Mouse (Mus musculus): ENCODE measurements around the gene Sdf2l1. TPM values are rescaled to one million over a fixed set of nuclear protein-coding genes. Genes with fewer than 3 reads are reported as not detected.
A peak's percentile ranks its signal among the peaks of the same experiment; 100 is the strongest.
"Not testable (repeated sequence)": the region's sequence is repeated elsewhere in the genome, so short reads cannot be mapped to it uniquely, and the experiment has no call there.

Gene Sdf2l1
- polyA plus RNA-seq (2015; fragmentation: Nextera tagmentation; extraction: Ambion mirVana) = 94.1 and 94.2 TPM in 2 replicates

GRCm38 (mm10) chr16:17132089-17132905 is at the start of gene Sdf2l1:
Gene Sdf2l1, minus strand, starts transcription at chr16:17132383.
- Histone ChIP-seq H3K27me3 (no peaks in the 10 kb centered on the region), H3K4me2 (peak within 1 kb of the TSS; percentile 98), H3K27ac (peak within 1 kb of the TSS; percentile 64), H3K36me3 (no peaks in the 10 kb centered on the region), H3K9ac (peak within 1 kb of the TSS; percentile 71), H3K4me3 (replicated peaks) (peak within 1 kb of the TSS; percentile 67), H3K9me3 (replicated peaks) (no peaks in the 10 kb centered on the region), H3K4me1 (peaks cover 20% of the 10 kb centered on the region)
- under 1% methylated on average over 47 of the region's 47 CpGs for WGBS
- peak; percentile 99 for ATAC-seq (replicated peaks; ENCODE audit: low FRiP score)

- 86% methylated on average over 4 of the region's 4 CpGs for WGBS
- no peak overlapping the region for H3K27ac ChIP-seq
- peaks cover 36% of the 10 kb centered on the region for H3K36me3 ChIP-seq
- H3K9me3 ChIP-seq (replicated peaks) = no peaks in the 10 kb centered on the region
- H3K4me2 ChIP-seq = no peak overlapping the region
- ATAC-seq (replicated peaks; ENCODE audit: low FRiP score) = no peak
- no peak overlapping the region for H3K9ac ChIP-seq
- no peaks in the 10 kb centered on the region for H3K27me3 ChIP-seq
- no peak overlapping the region for H3K4me3 ChIP-seq (replicated peaks)
- no peaks in the 10 kb centered on the region for H3K4me1 ChIP-seq
These were observed 49.2 kb upstream of the Sdf2l1 start for GRCm38 (mm10) chr16:17181382-17181781.

GRCm38 (mm10) chr16:17179706-17180105 is 47.5 kb upstream of the Sdf2l1 start:
- Histone ChIP-seq H3K4me3 (replicated peaks) (no peak overlapping the region), H3K27ac (no peak overlapping the region), H3K27me3 (no peaks in the 10 kb centered on the region), H3K36me3 (peaks cover 37% of the 10 kb centered on the region), H3K9ac (no peak overlapping the region), H3K4me2 (no peak overlapping the region), H3K9me3 (replicated peaks) (no peaks in the 10 kb centered on the region), H3K4me1 (no peaks in the 10 kb centered on the region)
- WGBS = 95% methylated on average over 3 of the region's 3 CpGs
- ATAC-seq (replicated peaks; ENCODE audit: low FRiP score) = no peak

GRCm38 (mm10) chr16:17177623-17178170 is 45.5 kb upstream of the Sdf2l1 start:
- no peak overlapping the region for H3K9ac ChIP-seq
- no peak overlapping the region for H3K4me3 ChIP-seq (replicated peaks)
- no peaks in the 10 kb centered on the region for H3K27me3 ChIP-seq
- no peaks in the 10 kb centered on the region for H3K4me1 ChIP-seq
- H3K4me2 ChIP-seq = no peak overlapping the region
- peaks cover 50% of the 10 kb centered on the region for H3K36me3 ChIP-seq
- H3K9me3 ChIP-seq (replicated peaks) = no peaks in the 10 kb centered on the region
- ATAC-seq (replicated peaks; ENCODE audit: low FRiP score) = no peak
- 94% methylated on average over 1 of the region's 1 CpGs for WGBS
- no peak overlapping the region for H3K27ac ChIP-seq

- Histone ChIP-seq H3K27me3 (no peaks in the 10 kb centered on the region), H3K36me3 (peaks cover 69% of the 10 kb centered on the region), H3K4me2 (no peak overlapping the region), H3K9ac (no peak overlapping the region), H3K4me3 (replicated peaks) (no peak overlapping the region), H3K9me3 (replicated peaks) (no peaks in the 10 kb centered on the region), H3K27ac (no peak overlapping the region), H3K4me1 (no peaks in the 10 kb centered on the region)
- WGBS = 85% methylated on average over 2 of the region's 2 CpGs
- ATAC-seq (replicated peaks; ENCODE audit: low FRiP score) = no peak
These were observed 43.6 kb upstream of the Sdf2l1 start for GRCm38 (mm10) chr16:17175765-17176164.

GRCm38 (mm10) chr16:17168049-17168448 is 35.9 kb upstream of the Sdf2l1 start:
- Histone ChIP-seq H3K4me2 (no peak overlapping the region), H3K27me3 (no peaks in the 10 kb centered on the region), H3K9ac (no peak overlapping the region), H3K9me3 (replicated peaks) (no peaks in the 10 kb centered on the region), H3K36me3 (peaks cover 84% of the 10 kb centered on the region), H3K4me1 (no peaks in the 10 kb centered on the region), H3K4me3 (replicated peaks) (no peak overlapping the region), H3K27ac (no peak overlapping the region)
- no peak for ATAC-seq (replicated peaks; ENCODE audit: low FRiP score)
- WGBS = 91% methylated on average over 5 of the region's 5 CpGs

- Histone ChIP-seq H3K9ac (no peak overlapping the region), H3K4me1 (no peaks in the 10 kb centered on the region), H3K4me3 (replicated peaks) (no peak overlapping the region), H3K4me2 (no peak overlapping the region), H3K27ac (no peak overlapping the region), H3K9me3 (replicated peaks) (no peaks in the 10 kb centered on the region), H3K36me3 (peaks cover 83% of the 10 kb centered on the region), H3K27me3 (no peaks in the 10 kb centered on the region)
- no peak for ATAC-seq (replicated peaks; ENCODE audit: low FRiP score)
These were observed 35.0 kb upstream of the Sdf2l1 start for GRCm38 (mm10) chr16:17167179-17167578.

GRCm38 (mm10) chr16:17165478-17165877 is 33.3 kb upstream of the Sdf2l1 start:
- H3K4me3 ChIP-seq (replicated peaks); H3K9me3 ChIP-seq (replicated peaks); ATAC-seq (replicated peaks; ENCODE audit: low FRiP score); H3K27ac ChIP-seq; H3K27me3 ChIP-seq; H3K9ac ChIP-seq; H3K4me1 ChIP-seq; H3K4me2 ChIP-seq: not testable (repeated sequence)
- peaks cover 70% of the 10 kb centered on the region for H3K36me3 ChIP-seq
- 98% methylated on average over 1 of the region's 1 CpGs for WGBS

- no peaks in the 10 kb centered on the region for H3K9me3 ChIP-seq (replicated peaks)
- H3K9ac ChIP-seq = no peak overlapping the region
- no peak overlapping the region for H3K4me2 ChIP-seq
- H3K27me3 ChIP-seq = no peaks in the 10 kb centered on the region
- ATAC-seq (replicated peaks; ENCODE audit: low FRiP score) = no peak
- peaks cover 80% of the 10 kb centered on the region for H3K36me3 ChIP-seq
- H3K4me3 ChIP-seq (replicated peaks) = no peak overlapping the region
- WGBS = 95% methylated on average over 2 of the region's 2 CpGs
- no peak overlapping the region for H3K27ac ChIP-seq
- H3K4me1 ChIP-seq = no peaks in the 10 kb centered on the region
These were observed 22.2 kb upstream of the Sdf2l1 start for GRCm38 (mm10) chr16:17154346-17154745.

- 94% methylated on average over 4 of the region's 4 CpGs for WGBS
- H3K9me3 ChIP-seq (replicated peaks) = no peaks in the 10 kb centered on the region
- ATAC-seq (replicated peaks; ENCODE audit: low FRiP score) = no peak
These were observed 19.7 kb upstream of the Sdf2l1 start for GRCm38 (mm10) chr16:17151874-17152273.

GRCm38 (mm10) chr16:17150520-17151258 is 18.5 kb upstream of the Sdf2l1 start:
- Histone ChIP-seq H3K36me3 (peaks cover 47% of the 10 kb centered on the region), H3K9me3 (replicated peaks) (no peaks in the 10 kb centered on the region), H3K4me2 (no peak overlapping the region), H3K4me3 (replicated peaks) (no peak overlapping the region), H3K9ac (no peak overlapping the region), H3K27ac (no peak overlapping the region), H3K27me3 (peaks cover 3% of the 10 kb centered on the region), H3K4me1 (peaks cover 16% of the 10 kb centered on the region)
- ATAC-seq (replicated peaks; ENCODE audit: low FRiP score) = no peak
- WGBS = 83% methylated on average over 7 of the region's 7 CpGs

More at GRCm38 (mm10) chr16:17151874-17152273, 19.7 kb upstream of the Sdf2l1 start:
- Histone ChIP-seq H3K9ac (no peak overlapping the region), H3K36me3 (peaks cover 56% of the 10 kb centered on the region), H3K4me3 (replicated peaks) (no peak overlapping the region), H3K27ac (no peak overlapping the region), H3K27me3 (peaks cover 3% of the 10 kb centered on the region), H3K4me1 (peaks cover 15% of the 10 kb centered on the region), H3K4me2 (no peak overlapping the region)

GRCm38 (mm10) chr16:17148084-17148483 is 15.9 kb upstream of the Sdf2l1 start:
- H3K4me1 ChIP-seq = peaks cover 16% of the 10 kb centered on the region
- ATAC-seq (replicated peaks; ENCODE audit: low FRiP score) = peak; percentile 30; the same call in 1 of the 2 replicates
- peak overlapping the region; percentile 64 for H3K4me3 ChIP-seq (replicated peaks)
- H3K36me3 ChIP-seq = peaks cover 24% of the 10 kb centered on the region
- H3K9ac ChIP-seq = peak overlapping the region; percentile 53; the same call in 1 of the 2 replicates
- H3K9me3 ChIP-seq (replicated peaks) = no peaks in the 10 kb centered on the region
- WGBS = 6% methylated on average over 16 of the region's 16 CpGs
- H3K27ac ChIP-seq = no peak overlapping the region
- peak overlapping the region; percentile 100 for H3K4me2 ChIP-seq
- H3K27me3 ChIP-seq = peaks cover 3% of the 10 kb centered on the region

All from kidney, embryonic 15.5 days (tissue).